Mouse (Mus musculus) midbrain, postnatal 0 days (tissue): ENCODE data around the gene Ldb1. TPM values are rescaled to one million over a fixed set of nuclear protein-coding genes. Genes with fewer than 3 reads are reported as not detected.

Source experiments
- ATAC-seq: fragments of 200-750 bp; cut with Nextera tagmentation; 2 replicates; pipeline ENCODE4 v1.8.0; 2017; ENCODE audit warnings: moderate number of reproducible peaks, mild to moderate bottlenecking, moderate TSS enrichment, moderate library complexity; ENCODE audit not compliant: low FRiP score
- DNase-seq: peaks from one replicate; pipeline ENCODE4 v3.0.0-alpha.2; 2015; ENCODE audit warnings: low spot score
- H3K27ac ChIP-seq: fragments of 300-500 bp; sonication (generic); 2 replicates; pipeline ENCODE4 v1.5.1; 2014; ENCODE audit warnings: low read depth, mild to moderate bottlenecking, low read length, mixed read lengths
- H3K27me3 ChIP-seq: fragments of 300-500 bp; sonication (generic); 2 replicates; pipeline ENCODE4 v1.6.1; 2014; ENCODE audit warnings: low read length, control low read depth, mixed read lengths; ENCODE audit not compliant: insufficient read depth
- H3K36me3 ChIP-seq: fragments of 300-500 bp; sonication (generic); 2 replicates; pipeline ENCODE4 v1.6.1; 2014; ENCODE audit warnings: low read length, control low read depth, mixed read lengths; ENCODE audit not compliant: insufficient read depth
- H3K4me1 ChIP-seq: fragments of 300-500 bp; sonication (generic); 2 replicates; pipeline ENCODE4 v1.6.1; 2014; ENCODE audit warnings: mild to moderate bottlenecking, control low read depth, antibody characterized with exemption, low read length, mixed read lengths; ENCODE audit not compliant: insufficient read depth
- H3K4me2 ChIP-seq: fragments of 300-500 bp; sonication (generic); 2 replicates; pipeline ENCODE4 v1.6.1; 2014; ENCODE audit warnings: low read depth, mild to moderate bottlenecking, low read length, mixed read lengths; ENCODE audit not compliant: poor library complexity, severe bottlenecking
- H3K4me3 ChIP-seq: fragments of 300-500 bp; sonication (generic); 2 replicates; pipeline ENCODE4 v1.5.1; 2014; ENCODE audit warnings: low read depth, mild to moderate bottlenecking, low read length, moderate library complexity
- H3K9ac ChIP-seq: fragments of 300-500 bp; sonication (generic); replicated peaks from 2 replicates; pipeline ENCODE4 v1.6.1; 2014; ENCODE audit warnings: mild to moderate bottlenecking, low read length, moderate library complexity, mixed read lengths; ENCODE audit not compliant: poor library complexity, severe bottlenecking
- H3K9me3 ChIP-seq: fragments of 300-500 bp; sonication (generic); 2 replicates; pipeline ENCODE4 v1.6.1; 2016; ENCODE audit warnings: low read length, control low read depth
- CTCF ChIP-seq: IDR thresholded peaks from 2 replicates; pipeline ENCODE4 v1.5.1; 2016; ENCODE audit warnings: antibody characterized with exemption, mild to moderate bottlenecking
- WGBS: fragments of 180-500 bp; shearing (Covaris S2); extraction: QIAGEN DNeasy Blood & Tissue Kit; methylation state at CpG from one replicate; pipeline ENCODE4 v1.1.7; 2014; 5-methylcytosine and 5-hydroxymethylcytosine counted together
- polyA plus RNA-seq: library from polyadenylated mRNA; unstranded; fragments of >200 nt; fragmentation: Nextera tagmentation; extraction: Ambion mirVana; gene quantifications from 2 replicates; pipeline ENCODE4 v1.2.1, GENCODE M21; 2015
- total RNA-seq: library from RNA; depleted of rRNA; stranded (reverse); fragments of >200 nt; gene quantifications from 2 replicates; pipeline ENCODE4 v1.2.3, GENCODE M21; 2014

Gene Ldb1
- total and polyA plus RNA-seq, 2 experiments from 2014 or later = 84.5 to 139 TPM

GRCm38 (mm10) chr19:46078535-46078934 lies 33.5 kb upstream of the Ldb1 start:
- 61% methylated on average over 3 of the region's 3 CpGs for WGBS
- Histone ChIP-seq H3K4me1 (peaks cover 8% of the 10 kb centered on the region), H3K4me2 (no peak overlapping the region), H3K9ac (no peak overlapping the region), H3K27me3 (no peaks in the 10 kb centered on the region), H3K9me3 (no peaks in the 10 kb centered on the region), H3K36me3 (peaks cover 42% of the 10 kb centered on the region), H3K4me3 (no peak overlapping the region), H3K27ac (no peak overlapping the region)
- no peak for DNase-seq
- no peak for TF ChIP-seq CTCF
- ATAC-seq = no peak

- H3K4me1 ChIP-seq = peaks cover 8% of the 10 kb centered on the region
- TF ChIP-seq CTCF = peak; percentile 52
- no peaks in the 10 kb centered on the region for H3K9me3 ChIP-seq
- peak within 1 kb of the TSS; percentile 55 for H3K9ac ChIP-seq
- H3K4me3 ChIP-seq = peak within 1 kb of the TSS; percentile 85
- peak within 1 kb of the TSS; percentile 72 for H3K4me2 ChIP-seq
- H3K27me3 ChIP-seq = no peaks in the 10 kb centered on the region
- peaks cover 26% of the 10 kb centered on the region for H3K36me3 ChIP-seq
- DNase-seq = peak; percentile 98
- under 1% methylated on average over 66 of the region's 66 CpGs for WGBS
- ATAC-seq = peak; percentile 96
- H3K27ac ChIP-seq = peak within 1 kb of the TSS; percentile 67; the same call in 1 of the 2 replicates
These were observed 30.9 kb upstream of the Ldb1 start, which contains the start of gene Nolc1 for GRCm38 (mm10) chr19:46075616-46076607. Nolc1 (plus strand) TSS chr19:46075863.

- ATAC-seq (no peak), DNase-seq (no peak)
- H3K36me3 ChIP-seq = peaks cover 25% of the 10 kb centered on the region
These were observed 29.3 kb upstream of the Ldb1 start for GRCm38 (mm10) chr19:46074266-46074665.

GRCm38 (mm10) chr19:46073285-46073684 lies 28.3 kb upstream of the Ldb1 start:
- peaks cover 8% of the 10 kb centered on the region for H3K4me1 ChIP-seq
- no peak overlapping the region for H3K4me3 ChIP-seq
- no peaks in the 10 kb centered on the region for H3K27me3 ChIP-seq
- ATAC-seq (no peak), DNase-seq (no peak)
- H3K36me3 ChIP-seq = peaks cover 26% of the 10 kb centered on the region
- no peak overlapping the region for H3K27ac ChIP-seq
- no peak overlapping the region for H3K4me2 ChIP-seq
- no peaks in the 10 kb centered on the region for H3K9me3 ChIP-seq
- TF ChIP-seq CTCF = no peak
- 87% methylated on average over 7 of the region's 7 CpGs for WGBS
- no peak overlapping the region for H3K9ac ChIP-seq

More at GRCm38 (mm10) chr19:46074266-46074665, 29.3 kb upstream of the Ldb1 start:
- no peak for TF ChIP-seq CTCF
- H3K4me1 ChIP-seq = peaks cover 8% of the 10 kb centered on the region
- 91% methylated on average over 5 of the region's 5 CpGs for WGBS
- H3K9me3 ChIP-seq = no peaks in the 10 kb centered on the region
- H3K9ac ChIP-seq = no peak overlapping the region
- no peak overlapping the region for H3K4me3 ChIP-seq
- no peaks in the 10 kb centered on the region for H3K27me3 ChIP-seq
- no peak overlapping the region for H3K4me2 ChIP-seq
- H3K27ac ChIP-seq = no peak overlapping the region

DNA sequence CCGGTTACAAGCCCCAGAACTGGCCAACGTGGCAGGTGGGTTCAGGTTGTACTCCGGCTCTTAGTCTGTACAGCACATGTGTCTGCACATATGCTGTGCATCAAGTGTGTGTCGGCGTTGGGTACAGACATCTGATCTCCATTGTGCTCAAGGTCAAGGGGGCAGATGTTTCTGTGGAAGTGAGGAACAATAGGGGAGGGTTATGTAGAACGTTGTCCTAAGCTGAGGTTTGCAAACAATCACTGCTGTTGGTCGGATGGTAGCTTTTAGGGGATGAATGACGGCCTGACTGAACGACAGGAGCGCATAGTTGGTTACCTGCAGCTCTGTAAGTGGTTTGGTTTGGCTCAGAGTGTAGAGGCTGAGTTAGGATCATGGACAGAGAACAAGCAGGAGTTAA lies 23.0 kb upstream of the Ldb1 start:
- Histone ChIP-seq H3K27ac (no peak overlapping the region), H3K9me3 (no peaks in the 10 kb centered on the region), H3K4me3 (no peak overlapping the region), H3K4me2 (no peak overlapping the region), H3K36me3 (peaks cover 75% of the 10 kb centered on the region), H3K4me1 (no peaks in the 10 kb centered on the region), H3K27me3 (no peaks in the 10 kb centered on the region), H3K9ac (no peak overlapping the region)
- ATAC-seq = no peak
- no peak for DNase-seq
- no peak for TF ChIP-seq CTCF
- WGBS = 80% methylated on average over 10 of the region's 10 CpGs

DNA sequence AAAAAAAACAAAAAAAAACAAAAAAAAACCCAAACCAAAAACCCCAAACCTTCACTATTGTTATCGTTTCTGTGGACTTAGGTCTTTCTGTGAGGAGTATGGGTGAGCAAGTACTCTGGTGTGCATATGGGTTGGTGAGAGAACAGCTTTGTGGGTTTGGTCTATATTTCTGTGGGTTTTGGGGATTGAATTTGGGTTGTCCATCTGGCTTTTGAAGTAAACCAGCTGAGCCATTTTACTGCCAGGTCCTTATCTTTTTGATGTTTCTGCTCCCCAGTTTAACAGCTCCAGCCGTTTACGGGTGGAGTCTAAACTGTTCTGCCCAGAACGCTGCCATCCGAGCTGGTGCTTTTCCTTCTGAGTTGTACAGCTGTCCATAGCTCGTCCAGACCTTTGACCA lies 15.8 kb upstream of the Ldb1 start:
- no peak for DNase-seq
- no peak overlapping the region for H3K4me2 ChIP-seq
- H3K9ac ChIP-seq = no peak overlapping the region

More for the DNA sequence above, 15.8 kb upstream of the Ldb1 start:
- no peak for ATAC-seq
- Histone ChIP-seq H3K4me1 (0 out of 2 replicates have a peak, but pooled peaks cover 3% of the 10 kb centered on the region), H3K27ac (no peak overlapping the region), H3K36me3 (peaks cover 42% of the 10 kb centered on the region), H3K27me3 (no peaks in the 10 kb centered on the region), H3K9me3 (no peaks in the 10 kb centered on the region), H3K4me3 (no peak overlapping the region)
- no peak for TF ChIP-seq CTCF
- 91% methylated on average over 6 of the region's 6 CpGs for WGBS
